Mouse (Mus musculus) neural tube, embryonic 12.5 days (tissue): ENCODE data around the gene Cxcr6. TPM values are rescaled to one million over a fixed set of nuclear protein-coding genes. Genes with fewer than 3 reads are reported as not detected.
"Not testable (repeated sequence)": the region's sequence is repeated elsewhere in the genome, so short reads cannot be mapped to it uniquely, and the experiment has no call there.

Source experiments
- ATAC-seq: fragments of 200-750 bp; cut with Nextera tagmentation; 2 replicates; pipeline ENCODE4 v1.8.0; 2017; ENCODE audit warnings: low read depth, mild to moderate bottlenecking, moderate TSS enrichment, moderate library complexity; ENCODE audit not compliant: low FRiP score
- H3K27ac ChIP-seq: fragments of 300-500 bp; sonication (generic); 2 replicates; pipeline ENCODE4 v1.5.1; 2016
- H3K27me3 ChIP-seq: fragments of 300-500 bp; sonication (generic); replicated peaks from 2 replicates; pipeline ENCODE4 v1.6.1; 2016; ENCODE audit warnings: mild to moderate bottlenecking
- H3K36me3 ChIP-seq: fragments of 300-500 bp; sonication (generic); 2 replicates; pipeline ENCODE4 v1.6.1; 2016; ENCODE audit warnings: mild to moderate bottlenecking
- H3K4me1 ChIP-seq: fragments of 300-500 bp; sonication (generic); 2 replicates; pipeline ENCODE4 v1.6.1; 2016
- H3K4me2 ChIP-seq: fragments of 300-500 bp; sonication (generic); replicated peaks from 2 replicates; pipeline ENCODE4 v1.6.1; 2016; ENCODE audit warnings: mild to moderate bottlenecking
- H3K4me3 ChIP-seq: fragments of 300-500 bp; sonication (generic); 2 replicates; pipeline ENCODE4 v1.5.1; 2016
- H3K9ac ChIP-seq: fragments of 300-500 bp; sonication (generic); 2 replicates; pipeline ENCODE4 v1.6.1; 2016; ENCODE audit warnings: mild to moderate bottlenecking
- H3K9me3 ChIP-seq: fragments of 300-500 bp; sonication (generic); 2 replicates; pipeline ENCODE4 v1.6.1; 2016; ENCODE audit warnings: mild to moderate bottlenecking
- WGBS: fragments of 180-500 bp; shearing (Covaris S2); methylation state at CpG from one replicate; pipeline ENCODE4 v1.1.7; 2016; 5-methylcytosine and 5-hydroxymethylcytosine counted together
- polyA plus RNA-seq: library from polyadenylated mRNA; unstranded; fragments of >200 nt; fragmentation: Nextera tagmentation; extraction: Ambion mirVana; gene quantifications from 2 replicates; pipeline ENCODE4 v1.2.1, GENCODE M21; 2016

Gene Cxcr6
- 0.20 TPM in 1 of 2 replicates, not detected in the other for polyA plus RNA-seq

DNA sequence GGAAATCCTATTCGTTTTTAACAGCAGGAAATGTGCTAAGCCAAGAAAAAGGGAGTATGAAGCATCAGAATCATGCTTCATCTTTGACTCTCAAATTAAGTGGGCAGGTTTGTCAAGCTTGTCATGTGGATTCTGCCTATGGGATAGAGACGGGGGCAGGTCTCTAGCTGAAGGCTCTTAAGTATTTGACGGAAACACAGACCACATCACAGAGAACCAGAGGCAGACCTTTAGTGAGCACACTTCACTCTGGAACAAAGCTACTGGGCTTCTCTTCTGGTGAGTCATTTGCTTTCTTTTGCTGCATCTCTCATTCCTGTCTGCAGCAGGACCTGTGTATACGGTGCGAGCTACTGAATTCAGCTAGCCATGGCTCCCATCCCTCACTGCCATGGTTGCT is at the start of gene Cxcr6:
Cxcr6 (plus strand) TSS at position 209 of the 400 bp plus-strand sequence.
- no peak for ATAC-seq
- 95% methylated on average over 5 of the region's 5 CpGs for WGBS

DNA sequence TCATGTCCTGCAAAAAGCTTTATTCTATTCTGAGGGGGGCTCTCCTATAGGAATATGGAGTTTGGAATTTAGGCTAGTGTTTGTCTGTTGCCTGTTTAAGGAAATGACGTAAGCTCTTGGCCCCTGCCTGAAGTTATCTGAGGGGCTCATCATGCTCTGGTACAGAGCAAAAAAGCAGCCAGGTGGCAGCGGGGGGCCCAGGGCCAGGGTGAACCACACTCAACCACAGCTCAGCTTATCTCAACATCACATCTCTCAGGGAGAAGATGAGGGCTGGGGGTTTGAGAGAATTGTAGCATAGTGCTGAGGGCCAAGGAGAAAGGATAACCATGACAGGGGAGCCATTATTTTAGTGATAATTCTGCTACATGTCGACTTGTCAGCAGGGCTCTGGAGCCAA is 49.5 kb upstream of the Cxcr6 start:
- H3K9ac ChIP-seq: no peak overlapping the region
- ATAC-seq: no peak
- H3K27ac ChIP-seq: no peak overlapping the region
- 85% methylated on average over 3 of the region's 3 CpGs for WGBS
- no peak overlapping the region for H3K4me3 ChIP-seq
- H3K27me3 ChIP-seq: no peaks in the 10 kb centered on the region
- no peaks in the 10 kb centered on the region for H3K4me1 ChIP-seq
- H3K9me3 ChIP-seq: no peaks in the 10 kb centered on the region
- no peaks in the 10 kb centered on the region for H3K36me3 ChIP-seq
- H3K4me2 ChIP-seq: no peak overlapping the region

More for the DNA sequence above, at the start of gene Cxcr6:
- Histone ChIP-seq H3K36me3 (peaks cover 7% of the 10 kb centered on the region), H3K27ac (no peak within 1 kb of the TSS), H3K27me3 (no peaks in the 10 kb centered on the region), H3K9ac (no peak within 1 kb of the TSS), H3K4me1 (no peaks in the 10 kb centered on the region), H3K9me3 (no peaks in the 10 kb centered on the region), H3K4me2 (no peak within 1 kb of the TSS), H3K4me3 (no peak within 1 kb of the TSS)

DNA sequence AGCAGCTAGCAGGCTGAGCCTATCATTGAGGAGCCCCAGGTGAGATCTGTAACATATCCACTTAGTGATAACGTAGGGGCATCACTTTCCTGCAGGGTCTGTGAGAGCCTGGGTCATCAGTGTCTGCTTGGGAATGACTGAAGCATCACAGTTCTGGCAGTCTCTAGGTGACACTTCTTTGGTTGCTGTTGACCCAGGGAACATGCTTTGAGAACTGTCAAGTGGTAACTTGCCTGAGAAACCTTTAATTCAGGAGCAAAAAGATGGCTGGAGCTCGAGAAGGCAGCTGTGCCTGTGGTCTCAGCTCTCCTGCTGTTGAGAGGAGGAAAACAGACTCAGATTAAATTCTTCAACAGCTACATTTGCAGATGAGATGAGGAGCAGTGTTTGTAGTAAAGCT is 48.9 kb upstream of the Cxcr6 start:
- H3K9ac ChIP-seq: no peak overlapping the region
- no peaks in the 10 kb centered on the region for H3K4me1 ChIP-seq
- H3K36me3 ChIP-seq: no peaks in the 10 kb centered on the region
- H3K9me3 ChIP-seq: no peaks in the 10 kb centered on the region
- no peak overlapping the region for H3K4me2 ChIP-seq
- H3K4me3 ChIP-seq: no peak overlapping the region
- no peak for ATAC-seq
- no peaks in the 10 kb centered on the region for H3K27me3 ChIP-seq
- WGBS: 65% methylated on average over 2 of the region's 2 CpGs
- no peak overlapping the region for H3K27ac ChIP-seq

DNA sequence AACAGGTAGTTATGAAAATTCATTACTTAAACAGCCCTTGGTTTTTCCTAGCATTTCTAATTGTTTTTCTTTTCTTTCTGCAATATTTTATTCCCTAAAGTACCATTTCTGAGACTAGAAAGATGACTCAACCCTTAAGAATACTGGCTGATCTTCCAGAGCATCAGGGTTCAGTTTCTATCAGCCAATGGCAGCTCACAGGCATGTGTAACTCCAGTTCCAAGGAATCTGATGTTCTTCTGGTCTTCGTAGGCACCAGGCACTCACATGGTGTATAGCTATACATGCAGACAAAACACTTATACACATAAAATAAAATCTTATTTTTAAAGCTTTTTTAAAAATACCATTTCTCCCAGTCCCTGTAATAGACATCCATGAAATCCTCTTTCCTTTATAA is 48.1 kb upstream of the Cxcr6 start:
- no peak overlapping the region for H3K9ac ChIP-seq
- H3K9me3 ChIP-seq: no peaks in the 10 kb centered on the region
- WGBS: 79% methylated on average over 1 of the region's 1 CpGs
- no peak overlapping the region for H3K4me2 ChIP-seq
- H3K4me3 ChIP-seq: no peak overlapping the region
- H3K4me1 ChIP-seq: no peaks in the 10 kb centered on the region
- H3K27ac ChIP-seq: no peak overlapping the region
- no peaks in the 10 kb centered on the region for H3K36me3 ChIP-seq
- no peak for ATAC-seq
- no peaks in the 10 kb centered on the region for H3K27me3 ChIP-seq

GRCm38 (mm10) chr9:123758645-123759044 is 47.6 kb upstream of the Cxcr6 start:
- ATAC-seq: no peak
- H3K4me2 ChIP-seq: no peak overlapping the region
- no peak overlapping the region for H3K9ac ChIP-seq
- H3K27me3 ChIP-seq: no peaks in the 10 kb centered on the region
- 91% methylated on average over 4 of the region's 4 CpGs for WGBS
- no peaks in the 10 kb centered on the region for H3K4me1 ChIP-seq
- H3K9me3 ChIP-seq: no peaks in the 10 kb centered on the region
- no peaks in the 10 kb centered on the region for H3K36me3 ChIP-seq
- no peak overlapping the region for H3K27ac ChIP-seq
- H3K4me3 ChIP-seq: no peak overlapping the region

DNA sequence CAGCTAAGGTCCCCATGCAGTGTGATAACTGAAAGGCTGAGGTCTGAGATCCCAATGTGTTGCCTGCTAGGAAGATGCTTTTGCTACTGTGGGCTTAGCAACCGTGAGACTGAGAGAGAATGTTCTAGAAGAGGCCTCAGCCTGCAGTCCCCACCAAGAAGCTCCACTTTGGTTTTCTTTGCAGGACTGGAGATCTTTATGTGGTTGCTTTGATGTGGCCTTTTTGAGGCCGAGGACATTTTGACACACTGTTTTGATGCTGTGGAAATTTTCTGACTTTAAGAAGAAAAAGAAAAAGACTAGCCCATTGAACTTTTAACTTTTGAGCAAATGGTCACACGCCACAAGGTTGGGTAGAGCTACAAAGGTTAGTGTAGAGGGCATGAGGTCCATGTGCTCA is 45.5 kb upstream of the Cxcr6 start:
- no peak overlapping the region for H3K4me2 ChIP-seq
- no peaks in the 10 kb centered on the region for H3K27me3 ChIP-seq
- H3K9ac ChIP-seq: no peak overlapping the region
- no peaks in the 10 kb centered on the region for H3K36me3 ChIP-seq
- 89% methylated on average over 3 of the region's 3 CpGs for WGBS
- no peak overlapping the region for H3K4me3 ChIP-seq
- no peaks in the 10 kb centered on the region for H3K9me3 ChIP-seq
- H3K4me1 ChIP-seq: no peaks in the 10 kb centered on the region
- no peak overlapping the region for H3K27ac ChIP-seq
- no peak for ATAC-seq

GRCm38 (mm10) chr9:123762886-123763285 is 43.4 kb upstream of the Cxcr6 start:
- H3K27ac ChIP-seq: no peak overlapping the region
- no peaks in the 10 kb centered on the region for H3K9me3 ChIP-seq
- no peak for ATAC-seq
- H3K36me3 ChIP-seq: no peaks in the 10 kb centered on the region
- no peak overlapping the region for H3K4me2 ChIP-seq
- no peaks in the 10 kb centered on the region for H3K4me1 ChIP-seq
- H3K9ac ChIP-seq: no peak overlapping the region
- WGBS: 92% methylated on average over 4 of the region's 4 CpGs
- no peak overlapping the region for H3K4me3 ChIP-seq
- H3K27me3 ChIP-seq: no peaks in the 10 kb centered on the region

- H3K9me3 ChIP-seq: no peaks in the 10 kb centered on the region
- no peaks in the 10 kb centered on the region for H3K36me3 ChIP-seq
- no peak overlapping the region for H3K27ac ChIP-seq
- WGBS: 87% methylated on average over 3 of the region's 3 CpGs
- no peaks in the 10 kb centered on the region for H3K4me1 ChIP-seq
- ATAC-seq: no peak
- no peak overlapping the region for H3K4me3 ChIP-seq
- H3K4me2 ChIP-seq: no peak overlapping the region
- no peak overlapping the region for H3K9ac ChIP-seq
- no peaks in the 10 kb centered on the region for H3K27me3 ChIP-seq
These were observed 42.5 kb upstream of the Cxcr6 start for GRCm38 (mm10) chr9:123763771-123764170.

DNA sequence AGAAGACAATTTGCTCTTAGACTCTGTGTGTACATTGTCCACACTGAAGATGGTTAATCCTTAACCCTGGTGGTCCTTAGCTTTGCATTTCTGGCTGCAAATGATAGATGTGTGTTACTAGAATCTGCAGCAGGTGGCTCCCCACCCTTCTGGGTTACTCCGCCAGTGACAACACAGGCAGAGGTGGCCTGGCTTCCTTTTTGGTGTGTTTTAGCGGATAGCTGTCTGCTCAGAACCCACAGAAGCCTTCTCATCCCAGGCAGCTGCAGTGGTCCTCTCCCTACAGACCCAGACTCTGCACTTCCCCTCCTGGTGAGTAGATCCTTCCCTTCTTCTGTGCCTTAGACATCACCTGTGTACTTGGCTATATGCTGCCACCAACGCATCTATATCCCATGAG is 39.3 kb upstream of the Cxcr6 start:
- Histone ChIP-seq H3K27ac (no peak overlapping the region), H3K27me3 (no peaks in the 10 kb centered on the region), H3K9me3 (no peaks in the 10 kb centered on the region), H3K4me3 (no peak overlapping the region), H3K9ac (no peak overlapping the region), H3K36me3 (no peaks in the 10 kb centered on the region), H3K4me2 (no peak overlapping the region), H3K4me1 (no peaks in the 10 kb centered on the region)
- ATAC-seq: no peak
- 92% methylated on average over 3 of the region's 3 CpGs for WGBS

- Histone ChIP-seq H3K4me3 (no peak overlapping the region), H3K27ac (no peak overlapping the region), H3K36me3 (no peaks in the 10 kb centered on the region), H3K9me3 (no peaks in the 10 kb centered on the region), H3K27me3 (no peaks in the 10 kb centered on the region), H3K4me1 (no peaks in the 10 kb centered on the region), H3K9ac (no peak overlapping the region), H3K4me2 (no peak overlapping the region)
- ATAC-seq: no peak
- WGBS: 86% methylated on average over 1 of the region's 1 CpGs
These were observed 37.8 kb upstream of the Cxcr6 start for GRCm38 (mm10) chr9:123768443-123768842.

DNA sequence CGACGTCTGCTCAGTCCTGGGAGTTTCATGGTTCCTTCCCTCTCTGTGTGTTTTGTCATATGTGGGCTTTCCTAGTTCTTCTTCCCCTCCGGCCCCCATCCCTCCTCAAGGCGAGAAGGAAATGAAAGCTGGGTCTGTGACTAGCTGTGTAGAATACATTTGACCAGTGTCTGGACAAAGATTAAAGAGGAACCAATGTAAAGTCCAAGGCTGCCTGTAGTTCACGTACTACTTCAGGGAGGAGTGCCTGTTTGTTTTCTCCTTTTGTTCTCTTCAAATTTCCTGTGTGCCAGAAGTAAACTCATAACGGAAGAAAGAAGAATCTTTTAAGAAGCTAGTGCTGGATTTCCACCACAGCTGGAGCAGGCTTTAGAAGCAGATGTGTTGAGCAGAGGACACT is 36.7 kb upstream of the Cxcr6 start:
- no peak for ATAC-seq
- Histone ChIP-seq H3K36me3 (no peaks in the 10 kb centered on the region), H3K27me3 (no peaks in the 10 kb centered on the region), H3K4me1 (no peaks in the 10 kb centered on the region), H3K4me3 (no peak overlapping the region), H3K9ac (no peak overlapping the region), H3K4me2 (no peak overlapping the region), H3K27ac (no peak overlapping the region), H3K9me3 (no peaks in the 10 kb centered on the region)
- WGBS: 69% methylated on average over 6 of the region's 6 CpGs

DNA sequence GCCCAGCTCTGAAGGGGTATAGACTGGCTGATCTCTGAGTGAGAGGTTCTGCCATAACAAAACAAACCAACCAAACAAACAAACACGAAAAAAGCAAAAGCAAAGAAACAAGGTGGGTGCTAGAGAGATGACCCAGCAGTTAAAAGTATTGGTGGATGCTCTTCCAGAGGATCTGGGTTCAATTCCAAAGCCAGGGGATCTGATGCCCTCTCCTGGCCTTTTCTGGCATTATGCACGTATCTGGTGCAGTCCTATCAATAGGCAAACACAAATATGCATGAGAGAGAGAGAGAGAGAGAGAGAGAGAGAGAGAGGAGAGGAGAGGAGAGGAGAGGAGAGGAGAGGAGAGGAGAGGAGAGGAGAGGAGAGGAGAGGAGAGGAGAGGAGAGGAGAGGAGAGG is 33.0 kb upstream of the Cxcr6 start:
- not testable (repeated sequence) for H3K27me3 ChIP-seq, H3K36me3 ChIP-seq, H3K4me3 ChIP-seq, H3K9ac ChIP-seq, H3K9me3 ChIP-seq, H3K27ac ChIP-seq, H3K4me2 ChIP-seq, ATAC-seq, H3K4me1 ChIP-seq
- WGBS: 38% methylated on average over 2 of the region's 2 CpGs

DNA sequence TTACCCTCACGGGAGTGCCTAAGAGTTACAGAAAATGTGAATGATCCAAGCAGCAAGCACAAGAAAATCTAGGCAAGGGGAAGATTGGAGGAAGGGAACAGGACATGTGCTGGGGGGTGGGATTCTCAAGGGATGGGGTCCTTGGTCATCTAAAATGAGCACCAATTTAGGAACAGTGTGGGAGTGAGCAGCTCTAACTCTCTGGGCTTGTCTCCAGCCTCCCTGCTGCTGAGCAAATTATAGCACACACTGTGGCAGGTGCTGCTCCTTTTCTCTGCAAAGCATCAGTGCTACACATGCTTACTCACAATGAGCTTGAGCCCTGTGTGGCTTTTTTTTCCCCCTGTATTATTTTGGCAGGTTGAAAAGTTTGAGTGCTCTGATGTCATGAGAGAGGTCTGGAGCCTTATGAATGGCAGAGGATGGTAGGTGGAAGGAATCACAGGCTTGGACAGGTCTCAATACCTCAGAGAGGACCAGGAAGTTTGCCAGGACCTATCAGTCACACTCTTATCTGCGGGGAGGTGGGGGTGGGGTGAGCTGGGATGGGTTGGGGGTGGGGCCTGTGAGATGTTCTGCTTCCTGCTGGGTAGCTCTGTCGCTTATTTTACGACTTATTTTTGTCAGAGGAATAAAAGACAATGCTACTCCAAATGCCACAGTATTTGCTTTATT is 17.3 kb upstream of the Cxcr6 start:
- WGBS: 73% methylated on average over 4 of the region's 4 CpGs
- peaks cover 2% of the 10 kb centered on the region; the same call in 1 of the 2 replicates for H3K9me3 ChIP-seq
- no peak for ATAC-seq
- H3K4me1 ChIP-seq: no peaks in the 10 kb centered on the region
- H3K4me2 ChIP-seq: no peak overlapping the region
- no peak overlapping the region for H3K9ac ChIP-seq
- no peak overlapping the region for H3K4me3 ChIP-seq
- H3K27me3 ChIP-seq: no peaks in the 10 kb centered on the region
- no peak overlapping the region for H3K27ac ChIP-seq
- H3K36me3 ChIP-seq: peaks cover 27% of the 10 kb centered on the region
